Mouse (Mus musculus): ENCODE data around the gene Slc37a1. TPM values are rescaled to one million over a fixed set of nuclear protein-coding genes. Genes with fewer than 3 reads are reported as not detected.

The Slc37a1 gene
- polyA plus RNA-seq, 1 experiment from 2014 or later = 3.9 TPM

DNA sequence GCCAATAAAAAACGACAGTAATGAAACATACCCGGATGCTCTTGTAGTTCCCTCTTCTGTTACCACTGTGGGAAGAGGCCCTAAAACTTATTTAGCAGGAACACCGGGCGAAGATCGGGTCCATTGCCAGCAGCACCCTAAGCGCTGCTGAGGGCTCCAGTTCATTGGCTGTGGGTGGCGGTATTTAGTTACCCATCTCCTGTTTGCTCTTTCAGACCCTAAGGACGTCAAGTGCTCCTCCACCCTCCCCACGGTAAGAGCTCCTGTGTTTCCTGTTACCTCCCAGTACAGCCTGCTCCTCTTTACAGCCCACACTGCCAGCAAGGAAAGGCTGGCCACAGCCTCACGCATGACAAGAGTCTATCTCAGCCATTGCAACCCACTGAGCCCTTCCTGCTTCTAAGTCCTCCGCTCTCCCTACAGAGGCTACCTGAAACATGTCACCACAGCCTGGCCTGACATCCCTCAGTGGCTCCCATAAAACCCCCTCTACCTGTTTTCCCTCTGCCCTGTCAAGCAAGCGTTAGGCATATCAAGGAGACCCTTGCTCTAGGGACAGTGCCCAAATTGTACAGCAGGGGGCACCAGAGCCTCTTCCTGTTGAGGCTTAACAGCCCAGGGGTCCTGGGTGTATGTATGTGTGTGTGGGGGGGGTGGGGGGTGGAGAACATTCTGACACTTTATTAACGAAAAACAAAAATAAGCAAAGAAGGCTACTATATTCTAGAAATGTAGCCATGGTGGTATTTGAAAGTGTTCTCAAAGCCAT, 39.0 kb downstream of the Slc37a1 start:
- DNase-seq (ENCODE audit: low spot score) (peak; percentile 58), ATAC-seq (replicated peaks; ENCODE audit: low FRiP score, low read depth) (no peak)
- 57% methylated on average over 13 of the region's 13 CpGs for WGBS
- Histone ChIP-seq H3K36me3 (ENCODE audit: insufficient read depth, low read length) (no peaks in the 10 kb centered on the region), H3K27me3 (ENCODE audit: insufficient read depth, low read length) (no peaks in the 10 kb centered on the region), H3K4me3 (replicated peaks; ENCODE audit: low read depth, low read length) (no peak overlapping the region), H3K9ac (ENCODE audit: low read depth, low read length) (no peak overlapping the region), H3K4me1 (replicated peaks; ENCODE audit: insufficient read depth, low read length) (no peaks in the 10 kb centered on the region), H3K9me3 (replicated peaks; ENCODE audit: low read length) (no peaks in the 10 kb centered on the region), H3K27ac (no peak overlapping the region), H3K4me2 (ENCODE audit: low read length) (no peak overlapping the region)
- TF ChIP-seq CTCF (IDR thresholded peaks at IDR 0.05; ENCODE audit: low read depth) = peak; percentile 76

DNA sequence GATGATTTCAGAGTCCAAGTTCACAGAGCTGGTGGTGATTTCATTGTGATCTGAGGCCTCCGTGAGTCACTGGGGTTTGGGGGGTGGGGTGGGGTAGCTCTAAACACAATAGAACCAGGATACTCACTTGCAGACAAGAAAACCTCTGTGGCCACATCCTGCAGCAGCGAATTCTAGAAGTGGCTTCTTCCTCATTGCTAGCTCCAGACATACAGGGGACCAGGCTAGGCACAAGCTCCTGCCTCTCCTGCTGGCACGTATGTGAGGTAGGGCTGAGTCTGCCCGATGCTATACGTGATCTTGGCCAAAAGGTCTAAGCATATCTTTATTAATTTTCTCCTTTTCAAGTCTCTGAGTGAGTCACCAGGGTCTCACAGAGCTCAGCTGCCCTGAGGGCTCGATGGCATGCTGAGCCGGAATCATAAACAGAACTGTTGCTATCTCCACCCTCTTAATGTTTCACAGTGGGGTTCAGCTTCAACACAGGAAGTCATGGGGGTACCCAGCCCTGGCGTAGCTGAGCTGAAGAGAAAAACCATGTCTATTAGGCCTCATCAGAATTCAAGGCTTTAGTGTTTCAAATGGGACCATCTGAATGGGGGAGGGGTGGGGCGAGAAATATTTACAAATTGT, 39.7 kb downstream of the Slc37a1 start:
- no peak for TF ChIP-seq CTCF (IDR thresholded peaks at IDR 0.05; ENCODE audit: low read depth)
- Histone ChIP-seq H3K4me1 (replicated peaks; ENCODE audit: insufficient read depth, low read length) (no peaks in the 10 kb centered on the region), H3K27me3 (ENCODE audit: insufficient read depth, low read length) (no peaks in the 10 kb centered on the region), H3K9ac (ENCODE audit: low read depth, low read length) (no peak overlapping the region), H3K4me3 (replicated peaks; ENCODE audit: low read depth, low read length) (no peak overlapping the region), H3K36me3 (ENCODE audit: insufficient read depth, low read length) (no peaks in the 10 kb centered on the region), H3K4me2 (ENCODE audit: low read length) (no peak overlapping the region), H3K9me3 (replicated peaks; ENCODE audit: low read length) (no peaks in the 10 kb centered on the region), H3K27ac (no peak overlapping the region)
- 56% methylated on average over 9 of the region's 9 CpGs for WGBS
- ATAC-seq (replicated peaks; ENCODE audit: low FRiP score, low read depth) (no peak), DNase-seq (ENCODE audit: low spot score) (no peak)

DNA sequence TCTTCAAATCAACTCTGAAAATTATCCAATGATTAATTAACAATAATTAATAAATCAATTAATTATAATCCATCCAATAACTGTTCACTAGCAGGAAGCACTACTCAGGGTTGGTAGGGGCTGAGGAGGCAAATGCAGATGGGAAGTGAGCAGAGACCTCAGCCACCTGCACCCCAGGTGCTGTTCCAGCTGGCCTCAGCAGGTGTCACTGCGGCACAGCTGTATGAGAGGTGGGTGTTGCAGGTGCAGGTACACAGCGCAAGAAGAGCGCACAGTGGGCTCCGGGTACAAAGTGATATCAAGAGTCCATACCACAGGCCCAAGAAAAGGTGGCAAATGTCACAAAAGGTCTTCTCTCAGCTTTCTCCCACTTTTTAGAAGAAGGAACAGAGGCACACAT, 41.9 kb downstream of the Slc37a1 start:
- Histone ChIP-seq H3K4me2 (ENCODE audit: low read length) (no peak overlapping the region), H3K4me1 (replicated peaks; ENCODE audit: insufficient read depth, low read length) (no peaks in the 10 kb centered on the region), H3K9ac (ENCODE audit: low read depth, low read length) (no peak overlapping the region), H3K27ac (no peak overlapping the region), H3K36me3 (ENCODE audit: insufficient read depth, low read length) (no peaks in the 10 kb centered on the region), H3K4me3 (replicated peaks; ENCODE audit: low read depth, low read length) (no peak overlapping the region), H3K9me3 (replicated peaks; ENCODE audit: low read length) (no peaks in the 10 kb centered on the region), H3K27me3 (ENCODE audit: insufficient read depth, low read length) (no peaks in the 10 kb centered on the region)
- DNase-seq (ENCODE audit: low spot score) (no peak), ATAC-seq (replicated peaks; ENCODE audit: low FRiP score, low read depth) (no peak)
- 66% methylated on average over 4 of the region's 4 CpGs for whole genome bisulfite sequencing
- TF ChIP-seq CTCF (IDR thresholded peaks at IDR 0.05; ENCODE audit: low read depth) = peak; percentile 61

DNA sequence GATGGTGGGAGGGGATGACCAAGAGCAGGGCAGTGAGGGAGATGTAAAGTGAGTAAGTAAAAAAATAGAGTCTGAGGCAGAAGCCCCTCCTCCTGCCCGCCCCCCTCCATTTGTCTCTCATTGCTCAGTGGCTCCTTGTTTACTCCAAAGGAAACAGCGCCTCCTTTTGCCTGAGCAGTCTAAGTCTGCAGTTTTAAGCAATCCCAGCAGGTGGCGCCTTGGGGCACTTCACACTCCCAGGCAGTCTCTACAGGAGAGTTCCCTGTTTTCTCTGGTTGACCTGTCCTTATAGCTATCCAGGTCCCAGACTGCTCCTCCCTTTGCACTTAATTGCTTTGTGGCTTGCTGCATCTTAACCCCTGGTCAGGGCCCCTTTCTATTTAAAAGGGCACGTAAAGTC, 44.0 kb downstream of the Slc37a1 start:
- Histone ChIP-seq H3K9me3 (replicated peaks; ENCODE audit: low read length) (no peaks in the 10 kb centered on the region), H3K4me3 (replicated peaks; ENCODE audit: low read depth, low read length) (no peak overlapping the region), H3K4me1 (replicated peaks; ENCODE audit: insufficient read depth, low read length) (no peaks in the 10 kb centered on the region), H3K9ac (ENCODE audit: low read depth, low read length) (no peak overlapping the region), H3K4me2 (ENCODE audit: low read length) (no peak overlapping the region), H3K27ac (no peak overlapping the region), H3K27me3 (ENCODE audit: insufficient read depth, low read length) (no peaks in the 10 kb centered on the region), H3K36me3 (ENCODE audit: insufficient read depth, low read length) (no peaks in the 10 kb centered on the region)
- DNase-seq (ENCODE audit: low spot score) = peak; percentile 88
- 25% methylated on average over 4 of the region's 4 CpGs for WGBS
- peak; percentile 93 for TF ChIP-seq CTCF (IDR thresholded peaks at IDR 0.05; ENCODE audit: low read depth)
- ATAC-seq (replicated peaks; ENCODE audit: low FRiP score, low read depth) = peak; percentile 59; the same call in 1 of the 2 replicates

DNA sequence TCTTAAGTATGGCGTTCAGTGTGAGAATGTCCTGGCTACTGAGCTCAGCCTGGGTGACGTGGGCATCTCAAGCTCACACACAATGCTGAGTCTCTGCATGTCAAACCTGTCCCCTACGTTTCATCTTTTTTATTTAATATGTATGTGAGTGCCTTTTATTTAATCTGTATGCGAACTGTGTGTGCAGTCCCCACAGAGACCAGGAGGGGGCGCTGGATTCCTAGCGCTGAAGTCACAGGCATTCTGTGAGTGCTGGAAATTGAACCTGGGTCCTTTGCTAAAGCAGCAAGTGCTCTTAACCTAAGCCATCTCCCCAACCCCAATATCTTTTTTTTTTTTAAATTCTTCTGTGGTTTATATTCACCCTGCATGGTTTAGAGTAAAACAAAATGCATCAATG, 44.7 kb downstream of the Slc37a1 start:
- ATAC-seq (replicated peaks; ENCODE audit: low FRiP score, low read depth) (no peak), DNase-seq (ENCODE audit: low spot score) (no peak)
- Histone ChIP-seq H3K4me3 (replicated peaks; ENCODE audit: low read depth, low read length) (no peak overlapping the region), H3K27ac (peak overlapping the region; percentile 32; the same call in 1 of the 2 replicates), H3K27me3 (ENCODE audit: insufficient read depth, low read length) (no peaks in the 10 kb centered on the region), H3K36me3 (ENCODE audit: insufficient read depth, low read length) (no peaks in the 10 kb centered on the region), H3K9ac (ENCODE audit: low read depth, low read length) (no peak overlapping the region), H3K9me3 (replicated peaks; ENCODE audit: low read length) (no peaks in the 10 kb centered on the region), H3K4me2 (ENCODE audit: low read length) (no peak overlapping the region), H3K4me1 (replicated peaks; ENCODE audit: insufficient read depth, low read length) (no peaks in the 10 kb centered on the region)
- TF ChIP-seq CTCF (IDR thresholded peaks at IDR 0.05; ENCODE audit: low read depth) = peak; percentile 38; the same call in 1 of the 2 replicates
- 85% methylated on average over 6 of the region's 6 CpGs for WGBS

DNA sequence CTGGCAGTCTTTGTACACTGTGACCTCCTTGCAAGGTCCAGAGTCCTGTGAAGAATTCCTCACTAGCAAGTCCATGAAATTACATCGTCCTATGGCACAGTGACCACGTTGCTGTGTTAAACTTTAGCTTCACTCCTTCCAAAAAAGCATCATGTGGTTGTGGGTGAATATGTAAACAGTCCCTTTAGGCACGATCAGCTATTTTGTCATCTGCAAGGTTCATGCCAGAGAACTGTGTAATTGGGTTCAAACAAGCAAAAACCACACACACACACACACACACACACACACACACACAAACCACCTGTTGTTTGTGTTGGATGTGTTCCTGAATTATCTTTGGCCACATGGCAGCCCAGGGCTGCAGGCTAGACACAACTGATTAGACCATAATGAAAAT, 45.3 kb downstream of the Slc37a1 start:
- DNase-seq (ENCODE audit: low spot score) (peak; percentile 26), ATAC-seq (replicated peaks; ENCODE audit: low FRiP score, low read depth) (peak; percentile 58)
- 42% methylated on average over 3 of the region's 3 CpGs for WGBS
- no peak overlapping the region for H3K9ac ChIP-seq (ENCODE audit: low read depth, low read length)
- no peak overlapping the region for H3K27ac ChIP-seq
- no peak overlapping the region for H3K4me2 ChIP-seq (ENCODE audit: low read length)
- no peaks in the 10 kb centered on the region for H3K4me1 ChIP-seq (replicated peaks; ENCODE audit: insufficient read depth, low read length)
- H3K27me3 ChIP-seq (ENCODE audit: insufficient read depth, low read length) = no peaks in the 10 kb centered on the region
- no peak overlapping the region for H3K4me3 ChIP-seq (replicated peaks; ENCODE audit: low read depth, low read length)
- no peaks in the 10 kb centered on the region for H3K9me3 ChIP-seq (replicated peaks; ENCODE audit: low read length)
- no peak for TF ChIP-seq CTCF (IDR thresholded peaks at IDR 0.05; ENCODE audit: low read depth)
- H3K36me3 ChIP-seq (ENCODE audit: insufficient read depth, low read length) = no peaks in the 10 kb centered on the region

Data from kidney, postnatal 0 days (tissue).